Mouse (Mus musculus): ENCODE measurements around the gene 9430015G10Rik. TPM values are rescaled to one million over a fixed set of nuclear protein-coding genes. Genes with fewer than 3 reads are reported as not detected.

9430015G10Rik gene
- polyA plus RNA-seq (2012; rRNA removed) = 74.5 and 92.4 TPM in 2 replicates
- polyA plus RNA-seq (2014; fragmentation: Nextera tagmentation; extraction: Ambion mirVana) = 34.4 and 38.3 TPM in 2 replicates

- peak within 1 kb of the TSS; percentile 89 for H3K9ac ChIP-seq (ENCODE audit: low read depth, low read length, severe bottlenecking)
- WGBS = under 1% methylated on average over 58 of the region's 60 CpGs
- peak within 1 kb of the TSS; percentile 89 for H3K27ac ChIP-seq (replicated peaks; ENCODE audit: low read depth, low read length)
- 0 out of 2 replicates have a peak, but pooled peaks cover 6% of the 10 kb centered on the region for H3K36me3 ChIP-seq (ENCODE audit: control insufficient read depth, insufficient read depth, low read length)
- DNase-seq (ENCODE audit: low spot score) (peak; percentile 99), ATAC-seq (ENCODE audit: low FRiP score, low read depth) (peak; percentile 96)
- no peaks in the 10 kb centered on the region for H3K27me3 ChIP-seq (ENCODE audit: control insufficient read depth, insufficient read depth, low read length)
- H3K4me1 ChIP-seq (ENCODE audit: control insufficient read depth, insufficient read depth, low read length) = peaks cover 8% of the 10 kb centered on the region
- H3K4me2 ChIP-seq (replicated peaks; ENCODE audit: low read depth, low read length, severe bottlenecking) = peak within 1 kb of the TSS; percentile 53
- peak within 1 kb of the TSS; percentile 80 for H3K4me3 ChIP-seq (replicated peaks; ENCODE audit: low read length)
- H3K9me3 ChIP-seq (ENCODE audit: control insufficient read depth, low read length) = no peaks in the 10 kb centered on the region
- peak; percentile 88; the same call in 1 of the 2 replicates for TF ChIP-seq POLR2A (IDR thresholded peaks at IDR 0.05; ENCODE audit: borderline replicate concordance, extremely low read depth, insufficient read depth, insufficient read length)
These were observed at the start of gene 9430015G10Rik for GRCm38 (mm10) chr4:156109570-156110331. Gene 9430015G10Rik, plus strand, starts transcription at chr4:156109982.

- DNase-seq (ENCODE audit: low spot score) (no peak), ATAC-seq (ENCODE audit: low FRiP score, low read depth) (no peak)
- Histone ChIP-seq H3K4me3 (replicated peaks; ENCODE audit: low read length) (no peak overlapping the region), H3K27ac (replicated peaks; ENCODE audit: low read depth, low read length) (no peak overlapping the region), H3K4me1 (ENCODE audit: control insufficient read depth, insufficient read depth, low read length) (no peaks in the 10 kb centered on the region), H3K9ac (ENCODE audit: low read depth, low read length, severe bottlenecking) (no peak overlapping the region), H3K27me3 (ENCODE audit: control insufficient read depth, insufficient read depth, low read length) (no peaks in the 10 kb centered on the region), H3K4me2 (replicated peaks; ENCODE audit: low read depth, low read length, severe bottlenecking) (no peak overlapping the region), H3K36me3 (ENCODE audit: control insufficient read depth, insufficient read depth, low read length) (no peaks in the 10 kb centered on the region), H3K9me3 (ENCODE audit: control insufficient read depth, low read length) (no peaks in the 10 kb centered on the region)
- no peak for TF ChIP-seq POLR2A (IDR thresholded peaks at IDR 0.05; ENCODE audit: borderline replicate concordance, extremely low read depth, insufficient read depth, insufficient read length)
- WGBS = 9% methylated on average over 4 of the region's 4 CpGs
These were observed 45.8 kb upstream of the 9430015G10Rik start for GRCm38 (mm10) chr4:156063861-156064509.

- Histone ChIP-seq H3K9ac (ENCODE audit: low read depth, low read length, severe bottlenecking) (no peak overlapping the region), H3K27me3 (ENCODE audit: control insufficient read depth, insufficient read depth, low read length) (no peaks in the 10 kb centered on the region), H3K4me1 (ENCODE audit: control insufficient read depth, insufficient read depth, low read length) (no peaks in the 10 kb centered on the region), H3K36me3 (ENCODE audit: control insufficient read depth, insufficient read depth, low read length) (no peaks in the 10 kb centered on the region), H3K9me3 (ENCODE audit: control insufficient read depth, low read length) (no peaks in the 10 kb centered on the region), H3K27ac (replicated peaks; ENCODE audit: low read depth, low read length) (no peak overlapping the region), H3K4me3 (replicated peaks; ENCODE audit: low read length) (no peak overlapping the region), H3K4me2 (replicated peaks; ENCODE audit: low read depth, low read length, severe bottlenecking) (no peak overlapping the region)
- no peak for DNase-seq (ENCODE audit: low spot score)
- no peak for ATAC-seq (ENCODE audit: low FRiP score, low read depth)
- TF ChIP-seq POLR2A (IDR thresholded peaks at IDR 0.05; ENCODE audit: borderline replicate concordance, extremely low read depth, insufficient read depth, insufficient read length) = no peak
- WGBS = 82% methylated on average over 9 of the region's 9 CpGs
These were observed 45.3 kb upstream of the 9430015G10Rik start for GRCm38 (mm10) chr4:156064510-156064897.

DNA sequence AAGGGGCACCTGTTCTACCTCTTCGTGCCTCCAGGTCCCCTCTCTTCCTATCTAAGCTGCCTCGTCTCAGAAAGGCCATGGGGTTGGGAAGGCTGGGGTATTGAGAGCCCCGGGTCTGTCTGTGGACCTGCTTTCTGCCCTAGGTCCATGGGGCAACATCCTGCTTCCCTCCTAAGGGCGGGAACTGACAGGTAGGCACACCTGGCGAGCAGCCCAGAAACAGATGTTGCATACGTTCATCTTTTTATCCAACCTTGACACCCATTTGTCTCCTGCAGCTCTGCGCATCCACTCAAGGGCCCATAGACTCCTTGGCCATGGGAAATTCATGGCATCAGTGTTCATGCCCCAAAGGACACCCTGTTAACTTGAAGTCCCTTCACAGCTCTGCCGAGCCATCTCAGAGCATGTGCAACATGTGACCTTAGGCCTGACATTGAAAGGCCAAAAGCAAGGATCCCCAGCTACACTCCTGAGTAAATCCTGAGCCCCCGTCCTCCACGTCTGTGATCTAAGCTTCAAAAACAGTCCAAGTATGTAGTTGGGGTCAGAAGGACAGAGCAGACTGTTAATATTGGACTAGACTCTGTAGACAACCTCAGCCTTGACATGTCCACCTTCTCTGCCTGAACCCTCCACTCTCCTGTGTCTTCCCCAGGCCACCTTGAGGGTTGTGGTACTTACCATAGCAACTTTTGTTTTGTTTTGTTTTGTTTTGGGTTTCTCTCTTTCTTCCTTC, 44.5 kb upstream of the 9430015G10Rik start:
- Histone ChIP-seq H3K4me1 (ENCODE audit: control insufficient read depth, insufficient read depth, low read length) (peaks cover under 1% of the 10 kb centered on the region; the same call in 1 of the 2 replicates), H3K36me3 (ENCODE audit: control insufficient read depth, insufficient read depth, low read length) (no peaks in the 10 kb centered on the region), H3K9ac (ENCODE audit: low read depth, low read length, severe bottlenecking) (no peak overlapping the region), H3K27me3 (ENCODE audit: control insufficient read depth, insufficient read depth, low read length) (no peaks in the 10 kb centered on the region), H3K9me3 (ENCODE audit: control insufficient read depth, low read length) (no peaks in the 10 kb centered on the region), H3K4me2 (replicated peaks; ENCODE audit: low read depth, low read length, severe bottlenecking) (no peak overlapping the region), H3K4me3 (replicated peaks; ENCODE audit: low read length) (no peak overlapping the region), H3K27ac (replicated peaks; ENCODE audit: low read depth, low read length) (no peak overlapping the region)
- 86% methylated on average over 10 of the region's 10 CpGs for WGBS
- no peak for ATAC-seq (ENCODE audit: low FRiP score, low read depth)
- no peak for TF ChIP-seq POLR2A (IDR thresholded peaks at IDR 0.05; ENCODE audit: borderline replicate concordance, extremely low read depth, insufficient read depth, insufficient read length)
- no peak for DNase-seq (ENCODE audit: low spot score)
